Mouse (Mus musculus) left cerebral cortex, postnatal 10 days (tissue): ENCODE measurements around the gene Uchl5. TPM values are rescaled to one million over a fixed set of nuclear protein-coding genes. Genes with fewer than 3 reads are reported as not detected.
A peak's percentile ranks its signal among the peaks of the same experiment; 100 is the strongest.

Experiments used
- DNase-seq, 2 experiments: peaks; one replicate each; pipeline ENCODE4 v3.0.0; 2021 to 2022; ENCODE audit warnings: low spot score in 2 of 2, mixed read lengths in 1 of 2; ENCODE audit errors: extremely low spot score in 1 of 2
- intact Hi-C: fragments of 180-260 bp; cut with DNase I; formaldehyde crosslinking; loops from one replicate; pipeline ENCODE4 v1.15.1; 2025
- total RNA-seq, 2 experiments: library from RNA; stranded (reverse); gene quantifications; 2 replicates each; pipeline ENCODE4 v1.2.3; 2021

Gene Uchl5
- total RNA-seq, 2 experiments from 2014 or later, result 33.1 to 33.2 TPM

DNA sequence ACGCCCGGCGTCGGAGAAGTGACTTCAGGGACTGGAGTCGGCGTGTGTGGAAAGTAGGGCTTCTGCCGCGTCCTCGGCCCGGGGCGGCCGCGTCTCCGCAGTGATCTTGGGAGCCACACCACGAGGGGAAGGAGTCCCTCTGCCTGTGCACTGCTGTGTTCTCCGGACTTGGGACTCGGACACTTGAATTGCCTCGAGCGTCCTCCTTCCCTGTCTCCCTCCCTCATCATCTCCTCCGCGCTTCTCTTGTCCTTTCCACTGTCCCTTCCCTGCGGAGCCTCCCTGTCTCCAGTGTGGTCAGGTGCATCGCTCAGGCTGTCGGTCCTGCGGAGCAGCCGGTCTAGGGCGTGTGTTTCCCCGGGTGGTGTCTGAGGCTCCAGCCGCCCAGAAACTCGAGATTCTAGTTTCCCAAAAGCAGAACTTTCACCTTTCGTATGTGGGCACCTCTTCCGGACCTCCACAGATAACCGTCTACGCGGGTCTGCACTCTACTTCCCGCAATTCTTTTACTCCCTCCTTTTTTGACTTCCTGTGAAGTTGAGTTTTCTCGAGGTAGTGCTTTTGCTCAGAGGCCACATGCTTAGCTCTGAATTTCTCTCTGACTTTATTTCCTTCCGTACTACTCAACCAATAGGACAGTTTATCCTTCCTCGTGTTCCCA lies 616 bp downstream of the Uchl5 start:
- peak in 1 of 2 experiments; percentile 12 for DNase-seq
- intact Hi-C loops, result no loop called here

GRCm38 (mm10) chr1:143788584-143789227 lies 11.6 kb downstream of the Uchl5 start:
- DNase-seq, result no peak
- intact Hi-C loops, result no loop called here

- peak in 1 of 2 experiments; percentile 76 for DNase-seq
- intact Hi-C loops, result loop anchor here (2.0 to 10.0 kb wide), 3 partner anchors 203 to 579 kb away; no protein-coding TSS in a partner anchor
Observed at GRCm38 (mm10) chr1:143803537-143803936, 26.5 kb downstream of the Uchl5 start.

GRCm38 (mm10) chr1:143809062-143809461 lies 32.0 kb downstream of the Uchl5 start:
- intact Hi-C loops, result loop anchor here (10.0 kb wide), 1 partner anchor 386 kb away; no protein-coding TSS in a partner anchor
- DNase-seq, result no peak

GRCm38 (mm10) chr1:143813676-143814360 lies 36.7 kb downstream of the Uchl5 start:
- DNase-seq, result peak; percentile 50 to 86
- intact Hi-C loops, result no loop called here

DNA sequence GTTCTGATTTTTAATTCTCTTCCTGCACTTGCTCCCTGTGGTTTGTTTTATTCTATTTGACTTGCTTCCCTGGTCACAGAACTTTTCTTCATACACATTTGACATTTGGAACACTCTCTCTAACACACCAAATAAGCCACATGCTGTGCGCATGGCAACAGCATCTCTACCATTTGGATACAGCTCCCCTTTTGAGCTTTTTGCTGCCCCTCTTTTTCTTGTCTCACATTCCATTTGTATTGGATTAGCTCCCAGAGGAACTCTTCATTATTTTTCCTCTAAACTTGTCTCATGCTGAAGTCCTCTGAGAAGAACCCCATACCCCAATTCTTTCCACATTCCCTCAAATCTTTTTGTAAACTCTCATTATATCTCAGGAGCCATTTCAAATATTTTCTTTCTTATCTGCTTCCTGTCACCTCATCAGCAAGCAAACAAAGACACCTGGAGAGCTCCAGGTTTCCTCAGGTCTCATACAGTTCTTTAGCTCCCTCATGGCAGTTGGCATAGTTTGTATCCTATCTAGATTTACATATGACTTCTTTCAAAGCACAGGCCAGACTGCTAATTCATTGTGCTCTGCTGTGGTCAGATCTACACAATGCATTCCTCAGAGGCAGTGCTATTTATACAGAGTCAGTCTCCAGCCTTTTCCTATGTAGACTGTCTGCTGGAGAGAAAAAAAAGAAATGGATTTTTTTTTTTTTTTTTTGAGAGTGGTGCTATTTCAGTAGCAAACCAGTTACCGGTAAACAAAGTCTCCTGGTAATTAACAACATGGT lies 43.2 kb downstream of the Uchl5 start:
- no peak for DNase-seq
- intact Hi-C loops, result no loop called here

DNA sequence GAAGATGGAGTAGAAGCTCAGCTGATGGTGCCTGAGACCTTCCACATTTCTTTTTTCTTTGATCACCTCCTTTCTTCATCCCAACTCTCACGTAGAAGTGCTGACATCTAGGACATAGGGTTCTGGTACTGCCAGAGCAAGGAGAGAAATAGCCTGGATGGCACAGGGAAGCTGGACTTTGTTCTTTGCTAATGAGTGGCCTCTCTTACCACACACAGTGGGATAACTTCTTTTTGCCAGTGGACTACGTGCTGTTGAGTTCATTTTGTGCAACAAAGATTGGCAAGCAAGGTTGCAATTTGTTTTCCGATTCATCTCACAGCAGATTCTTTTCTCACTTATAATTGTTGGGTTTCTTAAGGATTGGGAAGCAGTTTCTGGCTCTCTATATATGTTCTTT lies 45.6 kb downstream of the Uchl5 start:
- intact Hi-C loops, result no loop called here
- DNase-seq, result no peak

GRCm38 (mm10) chr1:143830713-143831112 lies 53.6 kb downstream of the Uchl5 start:
- peak in 1 of 2 experiments; percentile 19 for DNase-seq
- intact Hi-C loops, result no loop called here

- DNase-seq, result no peak
- intact Hi-C loops, result no loop called here
Observed at GRCm38 (mm10) chr1:143836363-143837182, 59.5 kb downstream of the Uchl5 start.

DNA sequence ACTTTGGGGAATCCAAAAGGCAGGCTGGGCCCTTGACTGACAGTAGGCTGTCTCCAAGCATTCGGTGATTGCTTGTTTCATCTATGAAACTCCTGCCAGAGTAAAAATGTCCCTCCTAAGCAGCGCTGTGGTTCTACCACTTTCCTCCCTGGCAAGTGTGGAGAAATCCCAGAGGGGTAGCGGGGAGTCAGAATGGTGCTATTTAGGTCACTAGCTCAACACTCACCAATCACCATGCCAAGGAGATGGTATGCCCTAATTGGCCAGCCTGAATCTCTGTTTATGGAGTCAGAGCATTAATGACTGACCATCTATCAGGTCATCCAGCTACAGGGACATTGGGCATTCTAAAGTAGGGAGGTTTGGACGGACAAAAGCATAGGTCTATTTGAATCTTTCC lies 60.6 kb downstream of the Uchl5 start:
- intact Hi-C loops, result no loop called here

DNA sequence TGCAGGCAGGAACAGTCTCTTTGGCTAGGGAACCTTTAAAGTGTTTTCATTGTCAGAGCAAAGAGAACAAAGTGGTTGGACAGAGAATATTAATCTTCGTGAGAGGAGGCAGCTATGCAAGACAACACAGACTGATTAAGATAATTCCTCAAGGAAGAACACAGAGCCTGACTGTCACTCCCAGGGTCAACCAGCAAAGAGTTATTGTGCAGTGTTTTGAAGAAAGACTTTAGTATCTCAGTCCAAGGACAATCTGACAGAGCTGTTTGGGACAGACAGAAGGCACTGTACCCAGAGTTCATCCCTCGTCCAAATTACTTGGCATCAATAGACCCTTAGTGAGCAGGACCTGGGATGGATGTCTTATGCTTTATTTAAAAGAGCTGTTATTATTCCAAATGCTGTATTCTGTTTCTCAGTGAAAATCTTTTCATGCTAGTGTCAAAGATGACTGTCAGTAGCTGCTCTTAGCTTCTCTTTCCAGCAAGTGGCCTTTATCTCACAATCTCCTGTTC lies 61.9 kb downstream of the Uchl5 start:
- intact Hi-C loops, result no loop called here
- no peak for DNase-seq

More for the DNA sequence above, 60.6 kb downstream of the Uchl5 start:
- DNase-seq, result no peak

DNA sequence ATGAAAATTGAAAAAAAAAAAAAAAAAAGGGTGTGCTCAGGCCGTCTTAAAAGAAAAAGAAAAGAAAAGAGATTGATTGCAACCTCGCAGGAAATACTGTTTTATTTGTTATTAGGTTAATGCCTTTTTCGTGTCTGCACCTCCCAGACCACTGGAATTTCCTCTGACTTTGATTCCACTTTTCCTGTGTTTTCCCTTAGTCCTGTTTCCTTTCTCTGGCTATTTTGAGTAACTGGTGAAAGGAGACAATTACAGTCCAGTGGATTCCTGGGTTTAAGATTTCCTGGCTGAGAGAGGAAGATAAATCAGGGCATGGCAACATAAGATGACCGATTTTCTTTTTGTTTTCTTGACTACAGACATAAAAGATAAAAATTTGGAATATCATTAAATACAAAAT lies 75.3 kb downstream of the Uchl5 start:
- intact Hi-C loops, result no loop called here

DNA sequence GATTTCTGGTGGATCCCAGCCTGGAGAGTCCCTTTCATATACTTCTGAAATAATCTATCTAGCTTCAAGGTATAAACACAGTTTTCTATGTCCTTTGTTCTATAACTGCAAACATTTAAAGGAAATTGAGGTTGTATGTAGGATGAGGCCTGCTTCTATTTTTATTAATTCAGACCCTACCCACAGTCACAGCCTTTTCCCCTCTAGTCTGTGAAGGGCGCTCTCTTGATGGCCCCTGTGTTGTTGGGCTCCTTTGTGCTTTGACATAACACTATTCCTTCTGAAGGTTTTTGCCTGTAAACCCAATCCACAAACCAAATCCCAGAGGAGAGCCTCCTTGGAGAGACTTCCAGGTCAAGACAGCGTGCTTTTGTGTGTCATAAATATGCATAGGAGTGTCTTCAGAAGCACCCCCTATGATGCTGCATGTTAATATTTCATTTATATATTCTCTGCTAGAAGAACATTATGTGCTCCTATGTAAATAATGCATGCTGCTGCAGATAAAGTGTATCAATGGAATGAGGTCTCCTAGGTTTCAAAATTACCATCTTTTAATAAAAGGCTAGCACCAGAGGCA lies 75.8 kb downstream of the Uchl5 start:
- DNase-seq, result no peak
- intact Hi-C loops, result no loop called here

More for the DNA sequence above, 75.3 kb downstream of the Uchl5 start:
- DNase-seq, result no peak

DNA sequence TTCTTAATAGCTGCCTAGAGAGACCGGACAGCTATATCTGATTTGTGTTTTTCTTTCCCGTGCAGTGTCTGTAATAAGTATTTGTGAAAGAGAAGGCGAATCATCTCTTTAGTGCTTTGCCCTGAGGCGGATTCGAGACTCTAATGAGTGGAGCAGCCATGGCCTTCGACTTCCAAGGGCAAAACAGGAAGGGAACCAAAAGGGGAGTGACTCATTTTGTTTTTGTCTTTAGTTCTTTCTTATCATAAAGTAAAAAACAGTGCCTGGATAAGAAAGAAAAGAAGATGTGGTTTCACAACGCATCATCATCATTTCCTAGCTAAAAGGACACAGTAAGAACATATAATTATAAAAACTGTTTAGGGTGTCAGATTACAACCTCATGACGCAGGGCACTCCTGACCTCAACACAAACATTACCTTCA lies 76.6 kb downstream of the Uchl5 start:
- intact Hi-C loops, result no loop called here
- DNase-seq, result no peak

- DNase-seq, result no peak
- intact Hi-C loops, result no loop called here
Observed at GRCm38 (mm10) chr1:143855706-143856105, 78.6 kb downstream of the Uchl5 start.
